Mouse (Mus musculus): ENCODE results near the gene 1700123O20Rik. TPM values are rescaled to one million over a fixed set of nuclear protein-coding genes. Genes with fewer than 3 reads are reported as not detected.
A peak's percentile ranks its signal among the peaks of the same experiment; 100 is the strongest.

1700123O20Rik gene
- polyA plus RNA-seq, 1 experiment from 2014 or later: 88.9 TPM

- Histone ChIP-seq H3K4me2 (replicated peaks; ENCODE audit: low read depth, low read length) (peak within 1 kb of the TSS; percentile 72), H3K4me1 (ENCODE audit: control insufficient read depth, insufficient read depth, low read length) (peaks cover 13% of the 10 kb centered on the region; the same call in 1 of the 2 replicates), H3K27me3 (ENCODE audit: control insufficient read depth, insufficient read depth, low read length) (no peaks in the 10 kb centered on the region), H3K36me3 (ENCODE audit: control insufficient read depth, insufficient read depth, low read length) (peaks cover 24% of the 10 kb centered on the region), H3K9me3 (ENCODE audit: control insufficient read depth, low read depth, low read length) (no peaks in the 10 kb centered on the region), H3K9ac (replicated peaks; ENCODE audit: low read depth, low read length) (peak within 1 kb of the TSS; percentile 97), H3K27ac (ENCODE audit: low read length) (peak within 1 kb of the TSS; percentile 96), H3K4me3 (ENCODE audit: low read depth, low read length) (peak within 1 kb of the TSS; percentile 84)
- ATAC-seq (ENCODE audit: insufficient number of reproducible peaks, insufficient read depth, low FRiP score, low read depth): peak; percentile 96
- under 1% methylated on average over 44 of the region's 44 CpGs for WGBS
Measured at GRCm38 (mm10) chr14:54686522-54687143, 617 bp downstream of the 1700123O20Rik start, which contains the start of gene Acin1. Acin1 (minus strand) TSS chr14:54686931.

GRCm38 (mm10) chr14:54687251-54687650 lies 1.2 kb downstream of the 1700123O20Rik start:
- H3K27me3 ChIP-seq (ENCODE audit: control insufficient read depth, insufficient read depth, low read length): no peaks in the 10 kb centered on the region
- peak overlapping the region; percentile 66; the same call in 1 of the 2 replicates for H3K27ac ChIP-seq (ENCODE audit: low read length)
- peaks cover 13% of the 10 kb centered on the region; the same call in 1 of the 2 replicates for H3K4me1 ChIP-seq (ENCODE audit: control insufficient read depth, insufficient read depth, low read length)
- no peak for ATAC-seq (ENCODE audit: insufficient number of reproducible peaks, insufficient read depth, low FRiP score, low read depth)
- peaks cover 21% of the 10 kb centered on the region for H3K36me3 ChIP-seq (ENCODE audit: control insufficient read depth, insufficient read depth, low read length)
- H3K9ac ChIP-seq (replicated peaks; ENCODE audit: low read depth, low read length): peak overlapping the region; percentile 68
- WGBS: 4% methylated on average over 8 of the region's 8 CpGs
- peak overlapping the region; percentile 61 for H3K4me2 ChIP-seq (replicated peaks; ENCODE audit: low read depth, low read length)
- H3K4me3 ChIP-seq (ENCODE audit: low read depth, low read length): peak overlapping the region; percentile 84
- H3K9me3 ChIP-seq (ENCODE audit: control insufficient read depth, low read depth, low read length): no peaks in the 10 kb centered on the region

- no peaks in the 10 kb centered on the region for H3K27me3 ChIP-seq (ENCODE audit: control insufficient read depth, insufficient read depth, low read length)
- ATAC-seq (ENCODE audit: insufficient number of reproducible peaks, insufficient read depth, low FRiP score, low read depth): no peak
- H3K4me3 ChIP-seq (ENCODE audit: low read depth, low read length): no peak overlapping the region
- H3K4me1 ChIP-seq (ENCODE audit: control insufficient read depth, insufficient read depth, low read length): no peaks in the 10 kb centered on the region
- 62% methylated on average over 6 of the region's 6 CpGs for WGBS
- H3K27ac ChIP-seq (ENCODE audit: low read length): no peak overlapping the region
- H3K36me3 ChIP-seq (ENCODE audit: control insufficient read depth, insufficient read depth, low read length): peaks cover 15% of the 10 kb centered on the region
- H3K9me3 ChIP-seq (ENCODE audit: control insufficient read depth, low read depth, low read length): no peaks in the 10 kb centered on the region
- H3K4me2 ChIP-seq (replicated peaks; ENCODE audit: low read depth, low read length): no peak overlapping the region
- no peak overlapping the region for H3K9ac ChIP-seq (replicated peaks; ENCODE audit: low read depth, low read length)
Measured at GRCm38 (mm10) chr14:54695042-54695441, 9.0 kb downstream of the 1700123O20Rik start.

- Histone ChIP-seq H3K9ac (replicated peaks; ENCODE audit: low read depth, low read length) (no peak overlapping the region), H3K4me2 (replicated peaks; ENCODE audit: low read depth, low read length) (no peak overlapping the region), H3K36me3 (ENCODE audit: control insufficient read depth, insufficient read depth, low read length) (peaks cover 7% of the 10 kb centered on the region), H3K9me3 (ENCODE audit: control insufficient read depth, low read depth, low read length) (no peaks in the 10 kb centered on the region), H3K27ac (ENCODE audit: low read length) (no peak overlapping the region), H3K27me3 (ENCODE audit: control insufficient read depth, insufficient read depth, low read length) (no peaks in the 10 kb centered on the region), H3K4me3 (ENCODE audit: low read depth, low read length) (no peak overlapping the region), H3K4me1 (ENCODE audit: control insufficient read depth, insufficient read depth, low read length) (no peaks in the 10 kb centered on the region)
- WGBS: 79% methylated on average over 4 of the region's 4 CpGs
- ATAC-seq (ENCODE audit: insufficient number of reproducible peaks, insufficient read depth, low FRiP score, low read depth): no peak
Measured at GRCm38 (mm10) chr14:54696752-54697151, 10.7 kb downstream of the 1700123O20Rik start.

GRCm38 (mm10) chr14:54698733-54699132 lies 12.7 kb downstream of the 1700123O20Rik start, which contains the start of gene Gm29776:
Gm29776 (minus strand) TSS chr14:54698833.
- H3K4me3 ChIP-seq (ENCODE audit: low read depth, low read length): no peak within 1 kb of the TSS
- H3K27me3 ChIP-seq (ENCODE audit: control insufficient read depth, insufficient read depth, low read length): no peaks in the 10 kb centered on the region
- 54% methylated on average over 4 of the region's 4 CpGs for WGBS
- no peak within 1 kb of the TSS for H3K27ac ChIP-seq (ENCODE audit: low read length)
- H3K9ac ChIP-seq (replicated peaks; ENCODE audit: low read depth, low read length): no peak within 1 kb of the TSS
- H3K4me2 ChIP-seq (replicated peaks; ENCODE audit: low read depth, low read length): no peak within 1 kb of the TSS
- H3K9me3 ChIP-seq (ENCODE audit: control insufficient read depth, low read depth, low read length): no peaks in the 10 kb centered on the region
- peaks cover 1% of the 10 kb centered on the region; the same call in 1 of the 2 replicates for H3K36me3 ChIP-seq (ENCODE audit: control insufficient read depth, insufficient read depth, low read length)
- ATAC-seq (ENCODE audit: insufficient number of reproducible peaks, insufficient read depth, low FRiP score, low read depth): no peak
- H3K4me1 ChIP-seq (ENCODE audit: control insufficient read depth, insufficient read depth, low read length): no peaks in the 10 kb centered on the region

- H3K4me1 ChIP-seq (ENCODE audit: control insufficient read depth, insufficient read depth, low read length): no peaks in the 10 kb centered on the region
- no peaks in the 10 kb centered on the region for H3K9me3 ChIP-seq (ENCODE audit: control insufficient read depth, low read depth, low read length)
- no peak overlapping the region for H3K27ac ChIP-seq (ENCODE audit: low read length)
- 32% methylated on average over 3 of the region's 3 CpGs for WGBS
- no peak overlapping the region for H3K4me3 ChIP-seq (ENCODE audit: low read depth, low read length)
- H3K4me2 ChIP-seq (replicated peaks; ENCODE audit: low read depth, low read length): no peak overlapping the region
- no peaks in the 10 kb centered on the region for H3K27me3 ChIP-seq (ENCODE audit: control insufficient read depth, insufficient read depth, low read length)
- H3K9ac ChIP-seq (replicated peaks; ENCODE audit: low read depth, low read length): no peak overlapping the region
- no peak for ATAC-seq (ENCODE audit: insufficient number of reproducible peaks, insufficient read depth, low FRiP score, low read depth)
- H3K36me3 ChIP-seq (ENCODE audit: control insufficient read depth, insufficient read depth, low read length): no peaks in the 10 kb centered on the region
Measured at GRCm38 (mm10) chr14:54699586-54699985, 13.6 kb downstream of the 1700123O20Rik start.

GRCm38 (mm10) chr14:54701298-54701697 lies 15.3 kb downstream of the 1700123O20Rik start:
- H3K4me2 ChIP-seq (replicated peaks; ENCODE audit: low read depth, low read length): no peak overlapping the region
- no peaks in the 10 kb centered on the region for H3K36me3 ChIP-seq (ENCODE audit: control insufficient read depth, insufficient read depth, low read length)
- no peak overlapping the region for H3K9ac ChIP-seq (replicated peaks; ENCODE audit: low read depth, low read length)
- H3K9me3 ChIP-seq (ENCODE audit: control insufficient read depth, low read depth, low read length): no peaks in the 10 kb centered on the region
- H3K4me3 ChIP-seq (ENCODE audit: low read depth, low read length): no peak overlapping the region
- no peaks in the 10 kb centered on the region for H3K27me3 ChIP-seq (ENCODE audit: control insufficient read depth, insufficient read depth, low read length)
- no peak overlapping the region for H3K27ac ChIP-seq (ENCODE audit: low read length)
- ATAC-seq (ENCODE audit: insufficient number of reproducible peaks, insufficient read depth, low FRiP score, low read depth): 0 out of 2 replicates have a peak, but pooled peaks have one; percentile 15
- H3K4me1 ChIP-seq (ENCODE audit: control insufficient read depth, insufficient read depth, low read length): no peaks in the 10 kb centered on the region
- WGBS: 11% methylated on average over 6 of the region's 6 CpGs

GRCm38 (mm10) chr14:54703207-54703606 lies 17.2 kb downstream of the 1700123O20Rik start:
- Histone ChIP-seq H3K36me3 (ENCODE audit: control insufficient read depth, insufficient read depth, low read length) (no peaks in the 10 kb centered on the region), H3K4me2 (replicated peaks; ENCODE audit: low read depth, low read length) (no peak overlapping the region), H3K27ac (ENCODE audit: low read length) (no peak overlapping the region), H3K27me3 (ENCODE audit: control insufficient read depth, insufficient read depth, low read length) (no peaks in the 10 kb centered on the region), H3K9me3 (ENCODE audit: control insufficient read depth, low read depth, low read length) (no peaks in the 10 kb centered on the region), H3K9ac (replicated peaks; ENCODE audit: low read depth, low read length) (no peak overlapping the region), H3K4me3 (ENCODE audit: low read depth, low read length) (no peak overlapping the region), H3K4me1 (ENCODE audit: control insufficient read depth, insufficient read depth, low read length) (no peaks in the 10 kb centered on the region)
- 69% methylated on average over 10 of the region's 10 CpGs for WGBS
- ATAC-seq (ENCODE audit: insufficient number of reproducible peaks, insufficient read depth, low FRiP score, low read depth): no peak

Data from stomach, embryonic 14.5 days (tissue).